Mouse (Mus musculus): ENCODE measurements around the gene Mbl1. TPM values are rescaled to one million over a fixed set of nuclear protein-coding genes. Genes with fewer than 3 reads are reported as not detected.

The Mbl1 gene
- polyA plus RNA-seq, 1 experiment from 2014 or later: not detected

GRCm38 (mm10) chr14:41146922-41147321, 4.3 kb upstream of the Mbl1 start:
- H3K9ac ChIP-seq: no peak overlapping the region
- H3K4me1 ChIP-seq (replicated peaks): no peaks in the 10 kb centered on the region
- 94% methylated on average over 3 of the region's 3 CpGs for WGBS
- H3K4me2 ChIP-seq: no peak overlapping the region
- ATAC-seq (ENCODE audit: low FRiP score, low read depth): no peak
- H3K4me3 ChIP-seq: no peak overlapping the region
- no peaks in the 10 kb centered on the region for H3K9me3 ChIP-seq
- no peak overlapping the region for H3K27ac ChIP-seq (replicated peaks)
- H3K36me3 ChIP-seq: no peaks in the 10 kb centered on the region
- no peaks in the 10 kb centered on the region for H3K27me3 ChIP-seq

GRCm38 (mm10) chr14:41147356-41147755, 3.9 kb upstream of the Mbl1 start:
- H3K9me3 ChIP-seq: no peaks in the 10 kb centered on the region
- no peaks in the 10 kb centered on the region for H3K4me1 ChIP-seq (replicated peaks)
- H3K36me3 ChIP-seq: no peaks in the 10 kb centered on the region
- H3K27me3 ChIP-seq: no peaks in the 10 kb centered on the region
- no peak for ATAC-seq (ENCODE audit: low FRiP score, low read depth)
- 86% methylated on average over 2 of the region's 2 CpGs for WGBS
- no peak overlapping the region for H3K4me3 ChIP-seq
- no peak overlapping the region for H3K4me2 ChIP-seq
- H3K9ac ChIP-seq: no peak overlapping the region
- H3K27ac ChIP-seq (replicated peaks): no peak overlapping the region

- H3K9me3 ChIP-seq: no peaks in the 10 kb centered on the region
- H3K4me3 ChIP-seq: no peak overlapping the region
- H3K27ac ChIP-seq (replicated peaks): no peak overlapping the region
- no peaks in the 10 kb centered on the region for H3K27me3 ChIP-seq
- no peaks in the 10 kb centered on the region for H3K4me1 ChIP-seq (replicated peaks)
- no peak overlapping the region for H3K4me2 ChIP-seq
- H3K9ac ChIP-seq: no peak overlapping the region
- H3K36me3 ChIP-seq: no peaks in the 10 kb centered on the region
- 81% methylated on average over 4 of the region's 4 CpGs for WGBS
- no peak for ATAC-seq (ENCODE audit: low FRiP score, low read depth)
Observed at GRCm38 (mm10) chr14:41160076-41160475, 8.8 kb downstream of the Mbl1 start.

- no peaks in the 10 kb centered on the region for H3K36me3 ChIP-seq
- H3K4me1 ChIP-seq (replicated peaks): no peaks in the 10 kb centered on the region
- no peak for ATAC-seq (ENCODE audit: low FRiP score, low read depth)
- H3K27me3 ChIP-seq: no peaks in the 10 kb centered on the region
- H3K27ac ChIP-seq (replicated peaks): no peak overlapping the region
- WGBS: 48% methylated on average over 1 of the region's 1 CpGs
- no peak overlapping the region for H3K4me3 ChIP-seq
- H3K9me3 ChIP-seq: no peaks in the 10 kb centered on the region
- H3K9ac ChIP-seq: no peak overlapping the region
- H3K4me2 ChIP-seq: no peak overlapping the region
Observed at GRCm38 (mm10) chr14:41160743-41161142, 9.5 kb downstream of the Mbl1 start.

GRCm38 (mm10) chr14:41162663-41163062, 11.4 kb downstream of the Mbl1 start:
- Histone ChIP-seq H3K4me2 (no peak overlapping the region), H3K27me3 (no peaks in the 10 kb centered on the region), H3K4me1 (replicated peaks) (no peaks in the 10 kb centered on the region), H3K4me3 (no peak overlapping the region), H3K9me3 (no peaks in the 10 kb centered on the region), H3K9ac (no peak overlapping the region), H3K27ac (replicated peaks) (no peak overlapping the region), H3K36me3 (no peaks in the 10 kb centered on the region)
- WGBS: 29% methylated on average over 2 of the region's 2 CpGs
- ATAC-seq (ENCODE audit: low FRiP score, low read depth): no peak

- Histone ChIP-seq H3K4me3 (no peak overlapping the region), H3K9me3 (no peaks in the 10 kb centered on the region), H3K27me3 (no peaks in the 10 kb centered on the region), H3K4me1 (replicated peaks) (no peaks in the 10 kb centered on the region), H3K27ac (replicated peaks) (no peak overlapping the region), H3K36me3 (no peaks in the 10 kb centered on the region), H3K4me2 (no peak overlapping the region), H3K9ac (no peak overlapping the region)
- ATAC-seq (ENCODE audit: low FRiP score, low read depth): no peak
- 76% methylated on average over 5 of the region's 5 CpGs for WGBS
Observed at GRCm38 (mm10) chr14:41167278-41167677, 16.0 kb downstream of the Mbl1 start.

GRCm38 (mm10) chr14:41168567-41168966, 17.3 kb downstream of the Mbl1 start:
- WGBS: 96% methylated on average over 1 of the region's 1 CpGs

GRCm38 (mm10) chr14:41170514-41170913, 19.3 kb downstream of the Mbl1 start:
- no peaks in the 10 kb centered on the region for H3K4me1 ChIP-seq (replicated peaks)
- no peak overlapping the region for H3K27ac ChIP-seq (replicated peaks)
- no peak overlapping the region for H3K4me3 ChIP-seq
- H3K36me3 ChIP-seq: no peaks in the 10 kb centered on the region
- 83% methylated on average over 2 of the region's 2 CpGs for WGBS
- H3K9me3 ChIP-seq: no peaks in the 10 kb centered on the region
- ATAC-seq (ENCODE audit: low FRiP score, low read depth): no peak
- no peak overlapping the region for H3K9ac ChIP-seq
- H3K4me2 ChIP-seq: no peak overlapping the region
- no peaks in the 10 kb centered on the region for H3K27me3 ChIP-seq

More at GRCm38 (mm10) chr14:41168567-41168966, 17.3 kb downstream of the Mbl1 start:
- Histone ChIP-seq H3K27ac (replicated peaks) (no peak overlapping the region), H3K4me2 (no peak overlapping the region), H3K9ac (no peak overlapping the region), H3K27me3 (no peaks in the 10 kb centered on the region), H3K4me3 (no peak overlapping the region), H3K36me3 (no peaks in the 10 kb centered on the region), H3K9me3 (no peaks in the 10 kb centered on the region), H3K4me1 (replicated peaks) (no peaks in the 10 kb centered on the region)
- no peak for ATAC-seq (ENCODE audit: low FRiP score, low read depth)

GRCm38 (mm10) chr14:41174802-41175201, 23.5 kb downstream of the Mbl1 start:
- Histone ChIP-seq H3K9ac (no peak overlapping the region), H3K4me2 (no peak overlapping the region), H3K27ac (replicated peaks) (no peak overlapping the region), H3K36me3 (no peaks in the 10 kb centered on the region), H3K27me3 (no peaks in the 10 kb centered on the region), H3K4me1 (replicated peaks) (no peaks in the 10 kb centered on the region), H3K9me3 (no peaks in the 10 kb centered on the region), H3K4me3 (no peak overlapping the region)
- no peak for ATAC-seq (ENCODE audit: low FRiP score, low read depth)
- WGBS: 83% methylated on average over 1 of the region's 1 CpGs

- ATAC-seq (ENCODE audit: low FRiP score, low read depth): no peak
- Histone ChIP-seq H3K4me1 (replicated peaks) (no peaks in the 10 kb centered on the region), H3K27me3 (no peaks in the 10 kb centered on the region), H3K4me2 (no peak within 1 kb of the TSS), H3K9me3 (no peaks in the 10 kb centered on the region), H3K4me3 (no peak within 1 kb of the TSS), H3K36me3 (no peaks in the 10 kb centered on the region), H3K9ac (no peak within 1 kb of the TSS), H3K27ac (replicated peaks) (no peak within 1 kb of the TSS)
- WGBS: 91% methylated on average over 4 of the region's 4 CpGs
Observed at GRCm38 (mm10) chr14:41185059-41185821, 34.0 kb downstream of the Mbl1 start, which contains the start of gene Sftpd. Gene Sftpd (minus strand): TSS chr14:41185149.

- H3K36me3 ChIP-seq: no peaks in the 10 kb centered on the region
- 78% methylated on average over 2 of the region's 2 CpGs for WGBS
- no peaks in the 10 kb centered on the region for H3K9me3 ChIP-seq
- H3K4me2 ChIP-seq: no peak overlapping the region
- H3K4me1 ChIP-seq (replicated peaks): no peaks in the 10 kb centered on the region
- H3K9ac ChIP-seq: no peak overlapping the region
- no peak overlapping the region for H3K4me3 ChIP-seq
- H3K27me3 ChIP-seq: no peaks in the 10 kb centered on the region
- H3K27ac ChIP-seq (replicated peaks): no peak overlapping the region
- ATAC-seq (ENCODE audit: low FRiP score, low read depth): no peak
Observed at GRCm38 (mm10) chr14:41189496-41189895, 38.2 kb downstream of the Mbl1 start.

GRCm38 (mm10) chr14:41198037-41198730, 46.9 kb downstream of the Mbl1 start:
- no peaks in the 10 kb centered on the region for H3K27me3 ChIP-seq
- no peaks in the 10 kb centered on the region for H3K36me3 ChIP-seq
- WGBS: 74% methylated on average over 6 of the region's 6 CpGs
- H3K4me3 ChIP-seq: no peak overlapping the region
- H3K9me3 ChIP-seq: no peaks in the 10 kb centered on the region
- no peak overlapping the region for H3K9ac ChIP-seq
- H3K27ac ChIP-seq (replicated peaks): no peak overlapping the region
- no peaks in the 10 kb centered on the region for H3K4me1 ChIP-seq (replicated peaks)
- ATAC-seq (ENCODE audit: low FRiP score, low read depth): no peak
- no peak overlapping the region for H3K4me2 ChIP-seq
